ENCODE assay signal across 10 mouse cellular contexts in genomic region chr1:91226562-91226961, GRCm38 (mm10).
"Had no signal": no experiment of that assay in that cellular context is flagged by ENCODE, and none has a peak within 500 bp of the region (broad histone marks: within the 10 kb centered on the region; RNA-seq: fewer than 3 reads in every experiment).

No protein-coding gene starts in this region.

- H3K9ac ChIP-seq: limb, embryonic 13.5 days; lung, embryonic 15.5 days; midbrain, embryonic 13.5 days had no signal

- H3K4me3 ChIP-seq: limb, embryonic 13.5 days; lung, embryonic 15.5 days; midbrain, embryonic 13.5 days had no signal

- H3K27ac ChIP-seq: lung, embryonic 15.5 days; macrophage; midbrain, embryonic 13.5 days had no signal

- H3K4me2 ChIP-seq: limb, embryonic 13.5 days; lung, embryonic 15.5 days; midbrain, embryonic 13.5 days had no signal

- ATAC-seq: midbrain, embryonic 13.5 days had no signal

- H3K27me3 ChIP-seq: limb, embryonic 13.5 days; lung, embryonic 15.5 days; midbrain, embryonic 13.5 days had no signal

- H3K36me3 ChIP-seq: limb, embryonic 13.5 days; lung, embryonic 15.5 days; midbrain, embryonic 13.5 days had no signal

- DNase-seq: kidney, adult 8-10 months; kidney, postnatal 25 days; layer of hippocampus, adult 9-11 months; layer of hippocampus, postnatal 36 days; lung, postnatal 14 days; right cerebral cortex, postnatal 14 days had no signal

- H3K4me1 ChIP-seq: midbrain, embryonic 13.5 days had no signal

- H3K9me3 ChIP-seq: limb, embryonic 13.5 days; lung, embryonic 15.5 days; midbrain, embryonic 13.5 days had no signal
